Mouse (Mus musculus): ENCODE data around the gene Klhl22. TPM values are rescaled to one million over a fixed set of nuclear protein-coding genes. Genes with fewer than 3 reads are reported as not detected.

The Klhl22 gene
- polyA plus RNA-seq (2015; fragmentation: Nextera tagmentation; extraction: Ambion mirVana), result 53.4 and 55.6 TPM in 2 replicates

- Histone ChIP-seq H3K4me1 (peaks cover 27% of the 10 kb centered on the region), H3K27me3 (0 out of 2 replicates have a peak, but pooled peaks cover 5% of the 10 kb centered on the region), H3K9ac (peak within 1 kb of the TSS; percentile 91), H3K27ac (peak within 1 kb of the TSS; percentile 57; the same call in 1 of the 2 replicates), H3K36me3 (ENCODE audit: poor library complexity, severe bottlenecking) (peaks cover 6% of the 10 kb centered on the region; the same call in 1 of the 2 replicates), H3K4me3 (peak within 1 kb of the TSS; percentile 69), H3K4me2 (peak within 1 kb of the TSS; percentile 95), H3K9me3 (replicated peaks) (no peaks in the 10 kb centered on the region)
- ATAC-seq, result peak; percentile 96
- 2% methylated on average over 28 of the region's 28 CpGs for WGBS
These were observed at the start of gene Klhl22 for GRCm38 (mm10) chr16:17759344-17759773. TSS of gene Klhl22 (plus strand) at chr16:17759618.

- H3K4me1 ChIP-seq, result peaks cover 15% of the 10 kb centered on the region
- no peak overlapping the region for H3K27ac ChIP-seq
- no peaks in the 10 kb centered on the region for H3K36me3 ChIP-seq (ENCODE audit: poor library complexity, severe bottlenecking)
- no peaks in the 10 kb centered on the region for H3K9me3 ChIP-seq (replicated peaks)
- WGBS, result 90% methylated on average over 1 of the region's 1 CpGs
- no peaks in the 10 kb centered on the region for H3K27me3 ChIP-seq
- no peak overlapping the region for H3K4me3 ChIP-seq
- H3K4me2 ChIP-seq, result no peak overlapping the region
- H3K9ac ChIP-seq, result no peak overlapping the region
- no peak for ATAC-seq
These were observed 41.6 kb upstream of the Klhl22 start for GRCm38 (mm10) chr16:17717791-17718190.

GRCm38 (mm10) chr16:17721114-17721808 lies 38.2 kb upstream of the Klhl22 start:
- Histone ChIP-seq H3K36me3 (ENCODE audit: poor library complexity, severe bottlenecking) (no peaks in the 10 kb centered on the region), H3K4me3 (peak overlapping the region; percentile 82), H3K4me2 (peak overlapping the region; percentile 89), H3K27ac (no peak overlapping the region), H3K9ac (peak overlapping the region; percentile 93), H3K9me3 (replicated peaks) (no peaks in the 10 kb centered on the region), H3K27me3 (no peaks in the 10 kb centered on the region), H3K4me1 (peaks cover 15% of the 10 kb centered on the region)
- WGBS, result 69% methylated on average over 9 of the region's 9 CpGs
- ATAC-seq, result no peak

- Histone ChIP-seq H3K27me3 (no peaks in the 10 kb centered on the region), H3K4me1 (peaks cover 15% of the 10 kb centered on the region), H3K27ac (peak overlapping the region; percentile 44; the same call in 1 of the 2 replicates), H3K4me3 (peak overlapping the region; percentile 82), H3K4me2 (peak overlapping the region; percentile 89), H3K9ac (peak overlapping the region; percentile 93), H3K36me3 (ENCODE audit: poor library complexity, severe bottlenecking) (no peaks in the 10 kb centered on the region), H3K9me3 (replicated peaks) (no peaks in the 10 kb centered on the region)
- ATAC-seq, result no peak
- 7% methylated on average over 10 of the region's 10 CpGs for WGBS
These were observed 37.5 kb upstream of the Klhl22 start for GRCm38 (mm10) chr16:17721822-17722460.

- H3K4me2 ChIP-seq, result peak overlapping the region; percentile 89
- no peaks in the 10 kb centered on the region for H3K9me3 ChIP-seq (replicated peaks)
- WGBS, result 2% methylated on average over 43 of the region's 44 CpGs
- H3K27ac ChIP-seq, result peak overlapping the region; percentile 44; the same call in 1 of the 2 replicates
- peak overlapping the region; percentile 82 for H3K4me3 ChIP-seq
- no peaks in the 10 kb centered on the region for H3K27me3 ChIP-seq
- peak overlapping the region; percentile 93 for H3K9ac ChIP-seq
- H3K36me3 ChIP-seq (ENCODE audit: poor library complexity, severe bottlenecking), result no peaks in the 10 kb centered on the region
- H3K4me1 ChIP-seq, result peaks cover 21% of the 10 kb centered on the region
- ATAC-seq, result peak; percentile 95
These were observed 36.7 kb upstream of the Klhl22 start for GRCm38 (mm10) chr16:17722461-17723324.

- Histone ChIP-seq H3K27me3 (no peaks in the 10 kb centered on the region), H3K36me3 (ENCODE audit: poor library complexity, severe bottlenecking) (no peaks in the 10 kb centered on the region), H3K4me3 (0 out of 2 replicates have a peak overlapping the region, but pooled peaks have one; percentile 82), H3K9me3 (replicated peaks) (no peaks in the 10 kb centered on the region), H3K4me2 (peak overlapping the region; percentile 89), H3K27ac (no peak overlapping the region), H3K4me1 (peaks cover 22% of the 10 kb centered on the region), H3K9ac (no peak overlapping the region)
- no peak for ATAC-seq
- 80% methylated on average over 1 of the region's 1 CpGs for WGBS
These were observed 36.1 kb upstream of the Klhl22 start for GRCm38 (mm10) chr16:17723325-17723626.

GRCm38 (mm10) chr16:17724448-17724847 lies 35.0 kb upstream of the Klhl22 start:
- H3K27me3 ChIP-seq, result no peaks in the 10 kb centered on the region
- H3K27ac ChIP-seq, result no peak overlapping the region
- H3K4me1 ChIP-seq, result peaks cover 22% of the 10 kb centered on the region
- H3K4me3 ChIP-seq, result no peak overlapping the region
- H3K9ac ChIP-seq, result no peak overlapping the region
- H3K36me3 ChIP-seq (ENCODE audit: poor library complexity, severe bottlenecking), result no peaks in the 10 kb centered on the region
- H3K9me3 ChIP-seq (replicated peaks), result no peaks in the 10 kb centered on the region
- ATAC-seq, result peak; percentile 8; the same call in 1 of the 2 replicates
- 95% methylated on average over 3 of the region's 3 CpGs for WGBS
- H3K4me2 ChIP-seq, result no peak overlapping the region

GRCm38 (mm10) chr16:17727179-17727861 lies 32.1 kb upstream of the Klhl22 start:
- H3K27me3 ChIP-seq, result no peaks in the 10 kb centered on the region
- H3K9me3 ChIP-seq (replicated peaks), result no peaks in the 10 kb centered on the region
- H3K27ac ChIP-seq, result no peak overlapping the region
- no peak overlapping the region for H3K4me3 ChIP-seq
- 17% methylated on average over 5 of the region's 5 CpGs for WGBS
- no peaks in the 10 kb centered on the region for H3K36me3 ChIP-seq (ENCODE audit: poor library complexity, severe bottlenecking)
- ATAC-seq, result no peak
- no peak overlapping the region for H3K4me2 ChIP-seq
- H3K4me1 ChIP-seq, result peaks cover 7% of the 10 kb centered on the region; the same call in 1 of the 2 replicates
- H3K9ac ChIP-seq, result no peak overlapping the region

GRCm38 (mm10) chr16:17729974-17730373 lies 29.4 kb upstream of the Klhl22 start:
- Histone ChIP-seq H3K9me3 (replicated peaks) (no peaks in the 10 kb centered on the region), H3K36me3 (ENCODE audit: poor library complexity, severe bottlenecking) (no peaks in the 10 kb centered on the region), H3K27me3 (peaks cover 8% of the 10 kb centered on the region), H3K4me1 (peaks cover 7% of the 10 kb centered on the region; the same call in 1 of the 2 replicates), H3K4me3 (no peak overlapping the region), H3K27ac (no peak overlapping the region), H3K4me2 (no peak overlapping the region), H3K9ac (no peak overlapping the region)
- no peak for ATAC-seq

GRCm38 (mm10) chr16:17732021-17732420 lies 27.4 kb upstream of the Klhl22 start:
- no peak overlapping the region for H3K27ac ChIP-seq
- H3K4me2 ChIP-seq, result no peak overlapping the region
- no peaks in the 10 kb centered on the region for H3K9me3 ChIP-seq (replicated peaks)
- H3K9ac ChIP-seq, result no peak overlapping the region
- H3K4me1 ChIP-seq, result peaks cover 7% of the 10 kb centered on the region; the same call in 1 of the 2 replicates
- H3K27me3 ChIP-seq, result peaks cover 17% of the 10 kb centered on the region
- H3K4me3 ChIP-seq, result no peak overlapping the region
- ATAC-seq, result no peak
- H3K36me3 ChIP-seq (ENCODE audit: poor library complexity, severe bottlenecking), result no peaks in the 10 kb centered on the region
- WGBS, result 47% methylated on average over 3 of the region's 3 CpGs

- Histone ChIP-seq H3K9ac (no peak overlapping the region), H3K27me3 (peaks cover 17% of the 10 kb centered on the region), H3K4me2 (no peak overlapping the region), H3K36me3 (ENCODE audit: poor library complexity, severe bottlenecking) (no peaks in the 10 kb centered on the region), H3K27ac (no peak overlapping the region), H3K4me1 (0 out of 2 replicates have a peak, but pooled peaks cover 4% of the 10 kb centered on the region), H3K9me3 (replicated peaks) (no peaks in the 10 kb centered on the region), H3K4me3 (no peak overlapping the region)
- WGBS, result 68% methylated on average over 6 of the region's 6 CpGs
- ATAC-seq, result no peak
These were observed 27.0 kb upstream of the Klhl22 start for GRCm38 (mm10) chr16:17732431-17732830.

All from forebrain, embryonic 13.5 days (tissue).